Mouse (Mus musculus): Measurements from ENCODE around the gene Grm6. TPM values are rescaled to one million over a fixed set of nuclear protein-coding genes. Genes with fewer than 3 reads are reported as not detected.

Grm6 gene
- total RNA-seq, 2 experiments from 2014 or later = not detected

DNA sequence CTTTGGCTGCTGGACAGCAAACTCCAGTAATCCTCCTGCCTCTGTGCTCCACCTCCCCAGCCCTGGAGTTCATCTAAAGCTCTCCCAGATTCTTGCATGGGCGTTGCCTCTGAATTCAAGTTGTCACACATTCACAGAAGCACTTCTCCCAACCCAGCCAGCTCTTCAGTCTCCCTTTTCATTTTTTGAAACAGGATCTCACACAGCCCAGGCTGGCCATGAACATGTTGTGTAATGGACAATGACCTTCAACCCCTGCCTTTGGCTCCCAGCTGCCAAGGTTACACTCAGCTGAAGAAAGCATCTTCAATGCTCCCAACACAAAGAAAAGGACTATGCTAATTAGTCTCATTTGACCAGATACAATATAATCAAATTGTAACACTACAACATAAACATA is 62.8 kb downstream of the Grm6 start:
- intact Hi-C loops (cut with DNase I) = no loop called here
- no peak for DNase-seq

GRCm38 (mm10) chr11:50914461-50914860 is 64.0 kb downstream of the Grm6 start:
- intact Hi-C loops (cut with DNase I) = no loop called here

More at GRCm38 (mm10) chr11:50914461-50914860, 64.0 kb downstream of the Grm6 start:
- DNase-seq = no peak

Other genes with a start within 250 kb of the Grm6 start
- 10 to 100 TPM; 16.3 to 18.7 TPM for gene Adamts2, start 248.6 kb upstream of the Grm6 start, total RNA-seq (2021)
- gene Zfp354c, start 23.0 kb upstream of the Grm6 start, total RNA-seq (2021) = 1 to 10 TPM; 3.8 to 5.0 TPM
- 1 to 10 TPM; 1.5 to 1.6 TPM for gene Zfp879, start 9.1 kb upstream of the Grm6 start, total RNA-seq (2021)
- 1 to 10 TPM; 1.1 to 1.3 TPM for gene Zfp454, start 37.0 kb downstream of the Grm6 start, total RNA-seq (2021)
- gene Zfp2, start 65.5 kb downstream of the Grm6 start, total RNA-seq (2021) = 1 to 10 TPM; 3.1 TPM
- gene Zfp354b, start 80.9 kb downstream of the Grm6 start, total RNA-seq (2021) = 1 to 10 TPM; 1.4 TPM
- not detected for gene 4933414I15Rik, start 93.1 kb downstream of the Grm6 start, total RNA-seq (2021)
- gene Prop1, start 103.1 kb downstream of the Grm6 start, total RNA-seq (2021) = not detected
- not detected for gene Olfr1378, start 115.8 kb downstream of the Grm6 start, total RNA-seq (2021)
- gene Olfr1377, start 131.3 kb downstream of the Grm6 start, total RNA-seq (2021) = not detected
- gene Olfr51, start 152.9 kb downstream of the Grm6 start, total RNA-seq (2021) = not detected
- gene Olfr54, start 163.6 kb downstream of the Grm6 start, total RNA-seq (2021) = not detected
- gene Olfr1375, start 197.4 kb downstream of the Grm6 start, total RNA-seq (2021) = not detected
- 1 to 10 TPM; 1.4 to 1.8 TPM for gene Zfp354a, start 208.6 kb downstream of the Grm6 start, total RNA-seq (2021)

All from heart, postnatal 36 days (tissue).